Mouse (Mus musculus) frontal cortex, postnatal 36 days (tissue): ENCODE measurements at regions not wholly inside any gene's neighbourhood (a gene's known extent, or its start where the extent isn't known, plus 50 kb on each side); places are given as distances from the start of the nearest gene placed in this dataset.
A peak's percentile ranks its signal among the peaks of the same experiment; 100 is the strongest.

Source experiments
- DNase-seq, 2 experiments: peaks; one replicate each; pipeline ENCODE4 v3.0.0; 2022; ENCODE audit warnings: low spot score in 2 of 2

DNA sequence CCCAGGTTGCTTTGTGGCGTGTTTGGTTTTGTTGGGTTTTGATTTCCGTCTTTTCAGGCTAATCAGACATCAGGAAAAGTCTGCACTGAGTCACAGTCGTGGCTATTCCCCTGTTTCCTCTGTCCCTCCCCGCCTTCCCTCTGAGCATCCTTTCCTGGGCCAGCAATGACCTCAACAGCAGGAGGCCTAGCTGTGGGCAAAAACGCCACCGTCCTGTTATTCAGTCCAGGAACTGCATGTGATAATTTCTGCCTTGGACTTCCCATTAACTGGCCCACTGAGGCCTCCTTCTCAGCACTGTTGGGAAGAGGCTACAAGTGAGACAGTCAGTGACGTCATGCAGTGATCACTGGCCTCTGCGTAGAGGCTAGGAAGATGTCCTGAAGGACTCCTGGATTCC is 1212.0 kb upstream of the A1bg start:
- DNase-seq = no peak

DNA sequence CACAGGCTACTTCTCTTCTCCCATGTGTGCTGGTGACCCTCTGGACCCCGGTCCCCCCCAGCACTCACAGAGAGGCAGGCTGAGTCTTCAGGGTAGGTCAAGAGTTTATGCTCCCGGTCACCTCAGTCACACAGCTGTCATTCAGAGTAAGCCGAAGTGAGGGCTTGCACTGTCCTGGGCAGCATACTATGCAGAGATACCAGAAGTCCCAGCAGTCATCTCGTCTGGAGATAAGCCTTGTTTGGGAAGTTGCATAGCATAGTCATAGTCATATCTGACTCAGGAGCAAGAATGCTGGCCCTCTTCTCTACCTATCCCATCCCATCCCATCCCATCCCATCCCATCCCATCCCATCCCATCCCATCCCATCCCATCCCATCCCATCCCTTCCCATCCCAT is 1211.5 kb upstream of the A1bg start:
- no peak for DNase-seq

DNA sequence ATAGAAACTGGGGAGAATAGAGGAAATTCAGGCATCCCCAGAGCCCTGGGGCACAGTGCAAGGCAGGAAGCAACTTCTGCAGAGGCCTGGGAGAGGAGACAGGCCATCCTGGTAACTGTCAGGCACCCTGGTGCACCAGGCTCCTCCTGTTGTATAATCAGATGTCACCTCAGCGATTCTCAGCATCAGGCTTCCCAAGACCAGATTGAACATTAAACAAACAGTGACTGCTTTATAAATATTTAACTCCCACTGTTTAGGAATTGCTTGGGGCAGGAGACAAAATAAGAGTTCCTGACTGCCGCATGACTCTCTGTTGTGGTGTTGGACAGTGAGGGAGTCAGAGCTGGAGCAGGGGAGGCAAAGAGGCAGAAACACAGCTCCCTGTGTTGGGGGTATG is 1210.1 kb upstream of the A1bg start:
- no peak for DNase-seq

DNA sequence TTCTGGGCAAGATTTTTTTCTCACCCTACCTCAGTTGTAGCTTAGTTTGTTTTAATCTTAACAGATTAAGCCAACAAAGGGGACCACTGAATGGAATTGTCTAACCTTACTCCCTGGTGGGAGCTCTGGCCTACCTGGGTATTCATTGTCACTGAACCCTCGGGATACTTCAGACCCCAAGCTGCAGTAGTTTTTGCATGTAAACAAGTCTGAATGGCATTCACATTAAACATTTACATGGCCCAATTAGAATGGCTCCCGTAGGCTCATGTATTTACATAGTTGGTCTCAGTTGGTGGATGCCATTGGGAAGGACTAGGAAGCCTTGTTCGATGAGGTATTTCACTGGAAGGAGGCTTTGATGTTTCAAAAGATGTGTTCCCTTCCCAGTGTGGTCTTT is 1208.9 kb upstream of the A1bg start:
- DNase-seq = no peak

DNA sequence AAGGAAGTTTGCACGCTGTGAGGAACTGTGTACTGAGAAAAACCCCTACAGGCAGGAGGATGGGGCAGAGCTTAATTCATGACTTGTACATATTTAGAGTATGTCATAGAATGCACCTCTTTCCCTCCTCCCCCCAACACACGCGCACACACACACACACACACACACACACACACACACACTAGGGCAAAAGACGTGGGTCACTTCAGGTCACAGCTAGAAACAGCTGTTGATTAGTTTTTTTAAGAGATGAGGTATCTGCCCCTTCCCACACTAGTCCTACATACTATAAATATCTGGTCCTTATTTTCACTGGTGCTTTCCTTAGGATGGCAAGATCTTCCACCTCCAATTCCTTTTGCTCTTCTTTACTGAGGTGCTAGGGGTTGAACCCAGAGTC is 1207.7 kb upstream of the A1bg start:
- no peak for DNase-seq

DNA sequence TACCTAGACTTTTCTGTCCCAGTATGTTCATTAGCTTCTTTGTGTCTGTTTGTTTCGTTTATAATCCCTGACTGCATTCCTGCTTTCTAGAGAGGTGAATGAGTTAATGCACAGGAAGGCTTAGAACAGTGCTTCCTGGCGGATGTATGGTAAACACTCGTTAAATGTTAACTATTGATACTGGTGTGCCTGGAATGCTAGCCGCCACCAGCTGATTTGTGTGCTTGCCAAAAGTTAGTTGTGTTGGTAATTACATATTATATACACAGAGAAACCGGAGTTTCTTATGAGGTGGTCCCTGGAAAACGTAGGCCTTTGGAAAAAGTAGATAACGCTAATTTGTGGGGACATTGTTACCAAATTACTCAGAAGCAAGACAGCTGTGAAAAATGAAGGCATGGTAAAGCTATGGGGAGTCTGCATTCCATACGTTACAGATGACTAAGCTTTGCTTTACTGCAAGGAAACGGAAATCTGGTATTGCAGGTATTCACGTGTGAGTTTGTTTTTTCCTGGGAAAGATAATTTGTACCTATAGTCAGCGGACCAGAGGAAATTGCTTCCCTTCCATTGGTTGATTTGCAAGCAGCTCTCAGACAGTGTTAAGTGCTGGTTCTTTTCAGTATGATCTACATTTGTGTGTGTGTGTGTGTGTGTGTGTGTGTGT is 1205.9 kb upstream of the A1bg start:
- DNase-seq = no peak

DNA sequence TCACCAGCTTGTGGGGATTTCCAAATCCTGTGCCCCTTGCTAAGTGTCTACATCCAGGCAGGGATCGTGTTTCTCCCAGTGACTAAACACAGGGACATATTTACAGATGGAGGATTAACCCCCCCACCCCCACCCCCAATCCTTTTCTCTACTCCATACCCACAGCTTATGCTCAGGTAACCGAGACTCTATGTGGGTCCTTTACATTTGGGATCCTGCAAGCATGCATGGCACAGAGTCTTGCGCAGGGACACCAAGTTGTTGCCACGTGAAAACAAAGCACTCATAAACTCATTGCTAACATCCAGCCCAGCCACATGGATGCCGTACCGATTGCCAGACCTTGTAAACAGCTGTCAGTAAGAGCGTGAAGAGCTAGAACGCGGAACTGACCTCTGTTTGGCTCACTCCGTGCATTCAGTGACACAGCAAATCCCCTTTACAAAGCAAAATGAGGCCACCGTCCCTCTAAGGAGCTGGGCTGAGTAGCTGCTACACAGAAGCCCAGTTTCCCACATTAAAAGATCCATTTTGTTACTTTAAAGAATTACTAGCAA is 1204.9 kb upstream of the A1bg start:
- peak in 1 of 2 experiments; percentile 16 for DNase-seq

DNA sequence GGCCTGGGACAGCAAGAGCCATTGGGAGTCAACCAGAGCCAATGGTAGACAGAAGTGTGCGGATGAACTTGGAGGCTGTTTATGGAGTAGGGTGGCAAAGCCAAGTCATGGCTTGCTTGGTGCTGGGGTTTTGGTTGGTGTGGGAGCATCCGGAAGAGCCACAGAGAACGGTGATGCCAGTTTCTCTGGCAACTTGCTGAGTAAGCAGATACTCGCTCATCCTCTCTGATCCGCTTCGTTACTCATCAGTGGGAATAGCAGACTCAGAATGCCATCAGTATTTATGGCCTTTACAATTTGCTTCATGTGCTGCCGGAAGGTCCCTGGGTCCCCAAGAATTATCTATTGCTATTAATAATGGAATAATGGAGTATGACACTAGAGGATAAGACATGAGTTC is 1202.9 kb upstream of the A1bg start:
- no peak for DNase-seq

DNA sequence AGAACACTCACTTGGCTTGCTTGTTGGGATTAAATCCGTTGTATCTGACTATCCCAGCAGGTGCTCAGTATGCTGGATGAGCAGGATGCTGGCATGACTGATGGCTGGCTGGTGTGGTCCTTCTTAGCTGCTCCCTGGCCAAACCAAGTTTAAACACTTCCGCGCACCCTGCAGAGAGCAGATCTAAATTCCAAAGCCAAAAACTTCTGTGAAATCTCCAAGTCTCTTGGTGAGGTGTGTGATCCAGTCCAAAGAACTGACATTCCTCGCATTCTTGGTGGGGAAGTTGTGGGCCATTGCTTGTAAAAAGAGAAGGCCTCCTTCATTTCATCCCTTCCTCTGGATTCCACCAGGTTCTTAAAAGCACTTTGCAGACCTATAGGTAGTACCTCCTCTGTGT is 1200.9 kb upstream of the A1bg start:
- no peak for DNase-seq

DNA sequence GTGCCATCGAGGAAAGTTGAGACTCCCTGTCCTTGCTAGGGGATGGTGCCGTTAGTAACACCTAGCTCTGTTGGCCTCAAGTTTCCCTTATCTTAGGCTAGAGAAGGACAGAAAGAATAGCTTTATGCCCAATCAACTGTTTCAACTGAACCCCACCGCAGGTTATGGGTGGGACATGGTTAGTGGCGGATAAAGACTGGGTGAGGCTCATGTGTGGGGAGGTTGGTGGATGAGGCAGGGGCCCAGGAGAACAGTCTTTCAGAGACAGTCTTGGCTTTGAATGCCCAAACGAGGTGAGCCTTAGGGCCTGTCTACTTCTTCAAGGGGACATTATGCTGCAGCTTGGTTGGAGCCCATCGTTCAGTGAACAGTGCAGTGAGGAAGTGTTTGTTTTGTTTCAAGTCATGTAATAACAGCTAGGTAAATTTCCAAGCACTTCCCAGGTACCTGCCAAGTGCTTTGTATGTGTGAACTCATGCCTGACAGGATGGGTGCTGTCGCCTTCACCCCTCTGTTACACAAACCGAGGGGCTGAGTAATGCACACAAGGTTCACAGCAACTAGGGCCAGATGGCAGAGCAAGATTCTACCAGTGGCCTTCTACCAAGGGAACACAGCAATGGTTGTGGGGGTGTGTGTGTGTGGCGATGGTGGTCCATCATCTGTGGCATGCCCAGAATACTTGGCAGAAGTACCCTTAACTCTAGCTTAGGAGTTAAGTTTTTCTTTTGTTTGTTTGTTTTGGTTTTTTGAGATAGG is 1199.6 kb upstream of the A1bg start:
- DNase-seq = no peak

DNA sequence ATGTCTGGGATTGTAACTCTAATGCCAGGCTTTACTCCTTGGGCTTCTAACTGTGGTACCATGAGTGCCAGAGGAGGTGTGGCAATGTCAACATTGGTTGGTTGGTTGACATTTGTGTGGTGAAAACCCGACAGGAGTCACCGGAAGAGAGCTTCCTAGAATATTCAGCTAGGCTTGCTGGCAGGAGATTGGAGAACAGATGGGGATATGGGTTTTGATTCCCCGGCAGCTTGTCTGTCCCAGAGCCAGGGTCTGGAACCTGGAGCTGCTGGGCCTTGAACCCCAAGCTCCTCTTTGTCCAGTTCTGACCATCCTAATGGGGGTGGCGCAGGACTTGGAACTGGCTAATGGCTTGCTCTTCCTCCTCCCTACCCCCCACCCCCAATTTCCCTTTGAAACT is 1198.9 kb upstream of the A1bg start:
- DNase-seq = no peak

DNA sequence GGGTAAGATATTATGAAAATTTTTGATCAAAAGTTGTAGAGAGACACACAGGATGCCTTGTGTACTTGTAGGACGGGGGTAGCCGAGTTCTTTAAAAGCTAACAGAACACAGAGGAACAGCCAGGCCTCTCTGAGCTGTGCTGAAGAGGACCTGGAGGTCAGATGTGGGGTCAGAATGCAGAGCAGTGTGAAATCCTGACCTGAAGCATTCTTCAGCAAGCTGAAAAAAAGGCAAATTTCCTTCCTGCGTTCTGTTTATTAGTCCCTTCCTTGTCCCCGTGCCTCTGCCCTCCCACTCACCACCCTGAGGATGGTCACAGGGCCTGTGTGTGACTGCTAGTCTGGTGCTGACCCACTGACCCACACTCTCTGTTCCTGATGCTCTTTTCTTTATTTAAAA is 1197.9 kb upstream of the A1bg start:
- DNase-seq = no peak

DNA sequence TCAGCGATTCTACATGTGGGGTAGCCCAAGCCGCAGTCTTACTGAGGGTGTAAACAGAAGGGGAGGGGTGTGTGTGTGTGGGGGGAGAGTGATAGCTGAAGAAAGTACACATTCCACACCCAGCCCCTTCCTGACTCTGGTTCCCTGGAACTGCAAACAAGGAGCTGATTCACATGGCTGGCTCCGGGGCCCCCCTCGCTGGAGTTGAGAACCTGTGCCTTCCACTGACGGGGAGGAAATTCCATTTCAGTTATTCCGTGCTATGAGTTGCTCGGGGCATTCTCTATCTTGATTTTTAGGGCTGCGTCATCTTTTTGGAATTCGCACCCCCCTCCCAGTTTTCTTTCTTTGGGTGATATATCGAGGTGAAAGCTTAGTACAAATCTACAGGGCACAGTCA is 1196.2 kb upstream of the A1bg start:
- DNase-seq = no peak

DNA sequence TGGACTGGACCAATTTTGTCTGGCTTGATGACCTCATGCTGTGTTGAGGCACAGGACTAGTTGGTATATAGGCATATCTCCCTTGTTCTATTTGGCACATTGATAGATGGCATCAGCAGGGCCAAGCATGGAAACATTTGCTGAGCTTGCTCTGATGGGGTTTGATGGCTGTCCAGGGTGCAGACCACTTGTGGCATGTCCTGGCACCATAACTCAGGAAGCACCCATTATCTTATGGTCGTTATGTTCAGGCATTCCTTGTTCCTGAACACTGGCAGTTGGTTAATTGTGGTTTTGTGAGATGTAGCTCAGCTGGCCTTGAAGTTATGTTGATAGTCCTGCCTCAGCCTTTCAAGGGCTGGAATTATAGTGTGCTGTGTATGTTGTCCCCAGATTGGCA is 1193.4 kb upstream of the A1bg start:
- DNase-seq = no peak

DNA sequence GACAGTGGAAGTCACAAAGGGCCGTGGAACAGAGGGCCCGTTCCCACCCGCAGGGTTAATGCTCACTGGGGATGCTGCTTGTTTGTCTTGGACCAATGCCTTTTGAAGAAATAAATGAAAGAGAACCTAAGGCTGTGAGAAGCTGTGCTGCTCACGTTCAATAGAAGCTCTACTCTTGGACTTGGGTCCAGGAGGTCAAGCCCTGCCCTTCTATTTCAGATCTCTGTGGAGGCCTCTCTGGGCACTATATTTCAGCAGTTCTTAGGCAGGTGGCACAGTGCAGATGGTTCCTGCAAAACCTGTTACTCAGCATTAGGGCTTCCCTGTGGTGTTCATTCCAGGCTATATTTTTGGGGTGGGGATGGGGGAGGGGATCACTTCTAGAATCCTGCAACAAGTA is 1192.0 kb upstream of the A1bg start:
- DNase-seq = no peak

DNA sequence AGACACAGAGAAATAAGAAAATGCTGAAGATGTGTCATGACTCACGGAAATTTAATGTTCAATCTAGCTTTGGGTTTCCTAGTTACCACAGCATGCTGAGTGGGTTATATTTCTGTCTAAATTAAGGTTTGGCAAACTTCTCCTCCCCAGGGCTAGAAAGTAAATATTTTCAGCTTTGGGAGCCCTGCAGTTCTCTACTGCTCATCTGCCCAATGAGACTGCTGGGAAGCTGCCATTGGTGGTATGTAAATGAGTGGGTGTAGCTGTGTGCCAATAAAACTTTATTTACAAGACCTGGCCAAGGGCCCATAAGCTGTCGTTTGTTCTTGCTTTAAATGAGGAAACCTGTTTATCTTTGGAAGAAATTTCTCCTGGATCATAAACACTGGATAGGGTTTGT is 1189.3 kb upstream of the A1bg start:
- peak in 1 of 2 experiments; percentile 67 for DNase-seq

DNA sequence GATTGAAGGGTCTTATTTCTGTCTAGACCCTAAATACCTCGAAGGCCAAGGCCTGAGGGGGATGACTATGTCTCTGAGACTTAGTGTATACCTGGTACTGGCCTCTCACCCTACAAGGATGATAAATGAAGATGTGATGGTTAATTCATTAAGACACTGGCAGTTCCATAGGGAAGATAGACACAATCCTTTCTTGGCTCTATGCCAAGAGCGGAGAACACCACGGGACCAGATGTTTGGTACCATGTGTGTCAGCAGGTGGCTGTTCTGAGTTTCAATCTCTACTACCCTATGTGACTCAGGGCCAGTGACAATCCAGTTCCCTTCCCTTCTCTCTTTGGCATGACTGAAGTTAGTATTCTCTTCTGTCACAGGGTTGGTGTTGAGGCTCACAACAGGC is 1185.2 kb upstream of the A1bg start:
- DNase-seq = no peak

DNA sequence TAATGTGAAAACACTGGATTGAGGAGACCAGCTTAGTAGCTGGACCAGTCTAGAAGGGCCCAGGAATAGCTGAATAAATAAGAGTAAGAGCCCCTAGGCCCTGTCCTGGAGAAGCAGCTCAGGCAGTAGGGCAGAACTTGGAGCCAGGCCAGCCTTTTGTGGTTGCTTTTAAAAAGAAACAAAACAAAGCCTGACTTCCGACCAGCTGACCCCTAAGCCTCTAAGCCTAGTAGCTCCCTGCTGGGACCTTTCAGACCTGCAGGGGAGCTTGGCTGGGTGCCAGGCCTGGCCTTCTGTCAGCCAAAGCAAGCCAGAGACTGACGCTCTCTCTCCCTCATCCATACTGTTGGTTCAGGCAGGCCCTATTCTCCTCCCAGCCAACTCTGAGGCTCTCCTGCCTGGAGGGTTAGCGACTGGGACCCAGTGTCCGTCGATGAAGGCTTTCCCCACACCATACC is 1183.7 kb upstream of the A1bg start:
- peak; percentile 48 to 58 for DNase-seq

DNA sequence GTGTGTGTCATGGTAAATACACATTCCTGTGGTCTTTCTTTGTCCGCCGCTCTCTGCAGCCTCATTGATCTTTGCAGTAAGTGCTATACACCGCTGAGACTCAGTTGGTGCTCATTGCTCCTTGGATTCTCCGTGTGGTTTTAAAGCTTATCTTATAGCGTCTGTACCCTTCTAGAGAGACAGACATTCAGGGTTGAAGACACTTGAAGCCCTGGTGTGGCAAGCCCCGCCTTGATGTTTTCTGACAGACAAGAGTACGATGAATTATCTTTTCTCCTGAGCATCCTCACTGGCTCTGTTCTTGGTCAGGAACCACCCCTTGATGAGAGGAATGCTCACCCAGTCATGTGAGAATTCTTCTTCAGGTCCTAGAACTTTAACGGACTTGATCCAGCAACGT is 1182.7 kb upstream of the A1bg start:
- DNase-seq = no peak

DNA sequence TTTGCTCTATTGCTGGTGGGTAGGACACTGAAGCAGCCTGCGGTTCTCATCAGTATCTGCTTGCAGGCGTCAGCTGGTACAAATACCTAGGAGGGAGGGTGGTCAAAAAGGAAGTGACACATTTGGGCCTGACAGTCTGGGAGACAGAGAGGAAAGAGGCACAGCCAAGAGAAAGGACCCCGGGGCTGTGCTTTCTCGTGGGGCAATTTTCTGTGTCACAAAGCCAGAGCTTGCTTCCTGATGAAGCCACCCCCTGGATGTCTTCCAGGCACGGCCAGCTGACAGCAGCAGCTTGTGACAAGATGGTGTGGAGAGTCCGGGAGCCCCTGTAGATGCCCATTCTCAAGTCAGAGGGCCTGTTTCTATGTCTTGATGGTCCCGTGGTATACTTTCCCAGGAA is 1181.8 kb upstream of the A1bg start:
- DNase-seq = peak in 1 of 2 experiments; percentile 36

DNA sequence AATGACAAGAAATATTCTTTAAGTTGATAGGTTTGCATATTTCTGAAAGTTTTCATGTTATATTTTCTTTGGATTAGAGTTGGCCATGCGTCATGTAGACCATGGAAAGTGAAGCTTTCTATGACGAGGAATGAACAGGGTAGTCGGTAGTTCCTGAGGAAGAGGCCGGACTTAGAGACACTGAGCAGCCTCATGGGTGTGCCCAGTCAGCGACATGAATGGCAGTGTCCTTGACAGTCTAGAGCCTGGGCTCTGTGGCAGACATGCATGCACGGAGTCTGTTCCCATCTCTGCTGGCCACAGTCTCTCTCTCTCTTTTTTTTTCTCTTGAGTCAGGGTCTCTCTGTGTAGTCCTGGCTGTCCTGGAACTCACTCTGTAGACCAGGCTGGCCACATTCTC is 1176.9 kb upstream of the A1bg start:
- no peak for DNase-seq

DNA sequence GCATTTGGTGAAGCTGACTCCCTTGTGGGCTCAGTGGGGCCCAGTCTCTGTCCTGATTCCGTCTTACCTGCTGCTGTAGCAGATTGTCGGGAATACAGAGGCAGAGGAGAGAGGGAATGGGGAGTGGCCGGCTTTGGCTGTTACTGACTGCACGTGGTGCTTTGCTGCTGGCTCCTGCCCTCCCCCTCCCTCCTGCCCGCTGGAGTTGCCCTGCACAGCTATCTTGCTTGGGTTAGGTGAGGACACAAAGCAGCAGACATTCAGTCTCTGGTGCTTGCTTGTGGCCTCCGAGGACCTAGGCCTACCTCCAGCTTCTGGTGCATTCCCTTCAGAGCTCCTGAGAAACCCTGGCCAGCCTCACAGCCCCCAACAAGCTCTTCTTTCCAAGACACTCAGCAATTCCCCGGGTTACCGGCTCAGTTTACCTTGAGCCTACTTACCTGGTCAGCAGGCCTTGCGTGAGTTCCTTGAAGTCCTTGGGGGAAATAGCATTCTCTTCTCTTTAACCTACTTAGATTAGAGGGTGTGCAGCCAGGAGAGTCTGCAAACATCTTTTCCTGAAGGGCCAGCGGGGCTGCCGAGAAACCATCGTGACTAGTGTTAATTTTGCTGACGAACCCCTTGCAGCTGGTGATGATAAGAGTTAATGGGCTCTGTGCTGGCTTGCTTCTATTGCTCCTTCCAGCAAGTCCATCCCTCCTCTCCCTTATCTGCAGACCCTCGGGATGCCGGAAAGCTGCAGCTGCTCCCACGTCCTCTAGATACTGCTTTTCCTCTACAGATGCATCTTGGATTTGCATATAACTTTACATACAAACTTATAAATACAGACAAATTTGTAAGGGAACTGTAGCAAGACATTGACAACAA is 1176.2 kb upstream of the A1bg start:
- DNase-seq = no peak
